Mouse (Mus musculus) spleen, adult 2 months (tissue): ENCODE results near the gene B3galnt2.

Experiments used
- CTCF ChIP-seq: fragments of 200-500 bp; IDR thresholded peaks from 2 replicates; pipeline ENCODE4 v1.5.1; 2011; ENCODE audit warnings: mild to moderate bottlenecking, inconsistent platforms; ENCODE audit not compliant: insufficient read depth, insufficient read length, insufficient replicate concordance; ENCODE audit errors: extremely low read depth
- POLR2A ChIP-seq: fragments of 200-500 bp; IDR thresholded peaks from 2 replicates; pipeline ENCODE4 v1.6.1; 2011; ENCODE audit warnings: low read depth, low read length, inconsistent platforms

DNA sequence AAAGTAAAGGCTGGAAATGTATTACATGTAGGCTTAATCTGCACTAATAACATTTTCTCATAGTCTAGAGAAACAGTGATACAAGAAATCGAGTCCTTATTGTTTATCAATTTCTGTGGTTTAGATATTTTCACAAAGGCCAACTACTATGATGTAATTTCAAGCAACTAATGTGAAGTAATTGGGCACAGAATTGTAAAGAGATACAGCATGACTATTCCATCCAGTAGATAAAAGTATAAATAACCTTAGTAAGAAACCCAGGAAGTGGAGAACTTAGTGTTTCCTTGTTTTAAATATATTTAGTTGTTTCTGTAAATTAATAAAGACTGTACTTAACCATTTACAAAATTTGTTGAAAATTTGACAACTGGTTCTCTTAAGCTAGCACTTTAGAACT lies 15.5 kb downstream of the B3galnt2 start:
- TF ChIP-seq CTCF (no peak), POLR2A (no peak)
